Mouse (Mus musculus): ENCODE measurements around the gene Aspm. TPM values are rescaled to one million over a fixed set of nuclear protein-coding genes. Genes with fewer than 3 reads are reported as not detected.
"Not testable (repeated sequence)": the region's sequence is repeated elsewhere in the genome, so short reads cannot be mapped to it uniquely, and the experiment has no call there.

Gene Aspm
- under 1 TPM; 0.37 to 0.55 (median 0.47) TPM for total RNA-seq (2022)

DNA sequence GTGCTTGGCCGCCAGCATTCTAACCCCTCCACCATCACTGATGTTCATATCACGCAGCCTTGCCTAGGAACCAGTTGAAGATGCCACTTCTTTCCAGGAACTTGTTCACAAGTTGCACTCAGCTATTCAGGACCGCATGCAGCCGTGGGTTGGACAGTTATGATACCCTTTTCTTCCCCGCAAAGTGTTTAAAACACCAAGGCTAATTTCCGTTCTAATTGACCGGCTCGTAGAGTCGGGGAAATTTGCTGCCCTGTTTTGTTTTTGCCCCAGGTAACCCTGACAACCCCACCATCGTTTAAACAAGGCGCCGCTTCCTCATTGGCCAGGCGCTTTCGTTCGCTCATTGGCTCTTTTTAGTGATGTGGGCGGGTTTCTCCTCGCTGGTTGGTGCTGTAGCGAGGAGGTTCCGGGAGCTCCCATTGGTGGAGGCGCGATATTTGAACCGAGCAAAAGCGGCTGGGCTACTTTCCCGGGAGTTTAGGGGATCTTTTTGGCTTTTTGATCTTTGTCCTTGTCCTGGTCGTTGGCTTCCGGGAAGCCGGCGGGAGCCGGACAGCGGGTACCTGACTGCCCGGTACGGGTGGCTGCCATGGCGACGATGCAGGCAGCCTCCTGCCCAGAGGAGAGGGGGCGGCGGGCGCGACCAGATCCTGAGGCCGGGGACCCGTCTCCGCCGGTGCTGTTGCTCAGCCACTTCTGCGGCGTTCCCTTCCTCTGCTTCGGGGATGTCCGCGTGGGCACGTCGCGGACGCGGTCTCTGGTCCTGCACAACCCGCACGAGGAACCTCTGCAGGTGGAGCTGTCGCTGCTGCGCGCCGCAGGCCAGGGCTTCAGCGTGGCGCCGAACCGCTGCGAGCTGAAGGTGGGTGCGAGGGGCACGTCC is at the start of gene Aspm:
Gene Aspm (plus strand): TSS at position 433 of the 886 bp plus-strand sequence.
- DNase-seq (ENCODE audit: low spot score in 2 of 2) = peak; percentile 69 to 87

DNA sequence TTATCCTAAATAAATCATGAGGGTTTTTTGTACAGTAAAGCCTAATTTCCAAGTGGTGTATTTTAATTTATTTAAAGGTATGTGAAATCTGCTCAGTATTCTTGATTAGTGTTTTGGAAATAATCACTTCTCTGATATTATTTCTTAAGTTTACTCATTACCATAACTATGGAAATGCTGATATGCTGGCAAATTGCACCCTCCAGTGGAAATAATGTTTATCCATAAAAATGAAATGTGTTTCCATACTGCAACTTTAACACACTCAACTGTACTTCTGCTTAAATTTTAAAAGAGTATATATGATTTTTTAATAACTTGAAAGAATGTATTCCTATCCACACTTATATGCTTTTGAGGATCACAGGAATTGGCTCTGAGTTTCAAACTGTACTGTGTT is 48.8 kb upstream of the Aspm start:
- no peak for DNase-seq (ENCODE audit: low spot score in 2 of 2)

- DNase-seq (ENCODE audit: low spot score in 2 of 2) = no peak
Measured at GRCm38 (mm10) chr1:139407701-139408100, 46.9 kb upstream of the Aspm start.

DNA sequence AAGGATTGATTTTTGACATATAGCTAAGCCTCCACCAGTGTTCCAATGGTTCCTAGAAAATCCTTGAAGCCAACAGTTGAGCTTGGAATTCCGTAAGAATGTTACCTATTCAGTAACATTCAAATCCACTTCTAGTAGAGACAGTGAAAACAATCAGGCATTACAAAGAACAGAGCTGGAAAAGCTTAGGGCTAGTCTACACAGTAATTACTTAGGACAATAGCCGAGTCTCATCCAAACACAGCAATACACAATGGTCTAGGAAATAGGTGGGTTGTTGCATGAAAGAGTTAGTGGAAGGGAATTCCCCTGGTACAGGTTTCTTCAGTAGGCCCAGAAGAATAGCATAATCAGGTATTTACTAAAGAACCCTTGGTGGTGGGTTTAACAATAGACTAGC is 42.2 kb upstream of the Aspm start:
- not testable (repeated sequence) for DNase-seq (ENCODE audit: low spot score in 2 of 2)

- no peak for DNase-seq (ENCODE audit: low spot score in 2 of 2)
Measured at GRCm38 (mm10) chr1:139413465-139413864, 41.1 kb upstream of the Aspm start.

DNA sequence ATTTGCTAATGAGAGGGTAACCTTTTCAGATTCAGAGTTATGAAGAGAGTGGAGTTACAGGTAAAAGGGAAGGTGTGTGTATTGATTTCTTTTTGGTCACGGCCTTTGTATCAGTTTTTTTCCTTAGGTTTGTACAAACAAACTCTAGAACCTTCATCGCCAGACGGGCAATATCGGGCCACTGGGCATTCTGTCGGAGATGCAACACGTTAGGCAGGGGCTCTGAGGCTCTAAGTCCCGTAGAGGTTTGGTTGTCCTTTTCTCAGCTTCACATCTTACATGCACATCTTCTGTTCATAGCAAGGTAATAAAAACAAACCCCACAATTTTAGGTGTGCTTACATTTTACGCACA is 33.1 kb upstream of the Aspm start:
- no peak for DNase-seq (ENCODE audit: low spot score in 2 of 2)

GRCm38 (mm10) chr1:139421875-139422791 is 32.4 kb upstream of the Aspm start, which contains the start of gene Zbtb41:
Gene Zbtb41, plus strand, starts transcription at chr1:139422288.
- DNase-seq (ENCODE audit: low spot score in 2 of 2) = peak; percentile 82 to 83

DNA sequence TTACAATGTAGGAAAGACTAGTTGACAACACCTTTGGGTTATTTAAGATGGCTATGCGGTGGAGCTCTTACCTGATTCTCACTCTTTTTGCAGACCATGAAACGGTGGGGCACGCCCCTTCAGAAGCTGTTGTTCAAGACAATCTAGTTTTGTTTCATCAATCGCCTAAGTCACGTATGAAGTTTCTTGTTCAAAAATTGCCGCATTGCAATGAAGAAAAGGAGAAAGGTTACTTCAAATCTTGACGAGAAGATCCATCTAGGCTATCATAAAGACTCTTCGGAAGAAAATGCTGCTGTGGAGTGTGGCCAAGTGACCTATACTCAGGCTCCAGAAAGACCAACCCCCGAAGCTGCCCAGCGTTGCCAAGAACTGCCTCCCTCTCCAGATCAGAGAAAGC is 31.6 kb upstream of the Aspm start:
- no peak for DNase-seq (ENCODE audit: low spot score in 2 of 2)

DNA sequence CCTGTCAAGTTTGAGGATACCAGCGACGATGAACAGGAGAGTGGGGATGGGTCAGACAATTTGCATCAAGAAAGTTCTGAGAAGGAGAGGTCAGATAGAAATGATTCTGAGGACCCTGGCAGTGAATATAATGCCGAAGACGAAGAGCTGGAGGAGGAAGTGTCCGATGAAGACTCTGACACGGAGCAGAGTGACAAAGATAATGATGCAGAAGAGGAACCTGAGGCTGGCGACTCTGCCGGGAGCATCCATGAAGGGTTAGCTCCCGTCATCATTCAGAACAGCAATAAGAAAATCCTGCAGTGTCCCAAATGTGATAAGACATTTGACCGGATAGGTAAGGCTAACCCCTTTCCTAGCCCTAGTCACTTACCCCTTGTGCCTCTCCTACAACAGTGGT is 30.6 kb upstream of the Aspm start:
- no peak for DNase-seq (ENCODE audit: low spot score in 2 of 2)

- DNase-seq (ENCODE audit: low spot score in 2 of 2) = no peak
Measured at GRCm38 (mm10) chr1:139425006-139425405, 29.6 kb upstream of the Aspm start.

GRCm38 (mm10) chr1:139438373-139438772 is 16.2 kb upstream of the Aspm start:
- no peak for DNase-seq (ENCODE audit: low spot score in 2 of 2)

GRCm38 (mm10) chr1:139443103-139443502 is 11.5 kb upstream of the Aspm start:
- DNase-seq (ENCODE audit: low spot score in 2 of 2) = not testable (repeated sequence)

GRCm38 (mm10) chr1:139455226-139455869 is 776 bp downstream of the Aspm start:
- no peak for DNase-seq (ENCODE audit: low spot score in 2 of 2)

DNA sequence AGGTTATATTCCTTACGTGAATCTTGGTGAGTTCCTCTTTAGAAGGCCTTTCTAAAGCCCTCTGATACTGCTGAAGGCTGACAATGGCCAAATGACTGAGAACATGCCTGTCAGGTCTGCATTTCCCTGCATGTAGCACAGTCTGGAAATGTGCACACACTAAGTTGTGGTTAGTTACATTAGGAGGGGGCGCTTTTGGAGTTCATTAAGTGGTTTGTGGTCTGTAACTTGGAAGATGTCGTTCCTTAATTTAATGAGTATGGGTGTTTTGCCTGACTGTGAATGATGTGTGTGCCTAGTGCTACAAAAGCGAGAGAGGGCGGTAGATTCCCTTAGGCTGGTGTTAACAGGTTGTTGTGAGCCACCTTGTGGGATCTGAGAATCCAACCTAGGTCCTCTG is 6.2 kb downstream of the Aspm start:
- no peak for DNase-seq (ENCODE audit: low spot score in 2 of 2)

DNA sequence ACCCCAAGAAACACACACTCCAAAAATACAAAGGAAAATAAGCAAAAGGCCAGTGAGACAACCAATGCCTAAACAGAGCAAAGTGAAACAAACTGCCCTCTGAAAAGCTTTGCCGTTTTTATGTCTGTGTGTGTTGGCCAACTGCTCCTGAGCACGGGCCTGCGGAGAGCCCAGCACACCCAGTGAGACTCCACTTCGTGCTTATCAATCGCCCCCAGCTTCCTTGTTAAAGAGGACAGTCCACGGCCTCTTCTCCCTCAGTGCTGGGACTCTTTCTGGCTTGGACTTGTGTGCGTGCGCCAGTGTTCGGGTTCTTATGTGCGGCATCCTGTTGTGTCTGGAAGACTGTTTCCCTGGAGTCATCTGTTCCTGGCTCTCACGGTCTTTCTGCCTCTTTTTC is 11.4 kb downstream of the Aspm start:
- DNase-seq (ENCODE audit: low spot score in 2 of 2) = no peak

- DNase-seq (ENCODE audit: low spot score in 2 of 2) = no peak
Measured at GRCm38 (mm10) chr1:139478898-139479297, 24.3 kb downstream of the Aspm start.

GRCm38 (mm10) chr1:139480246-139480645 is 25.7 kb downstream of the Aspm start:
- DNase-seq (ENCODE audit: low spot score in 2 of 2) = no peak

DNA sequence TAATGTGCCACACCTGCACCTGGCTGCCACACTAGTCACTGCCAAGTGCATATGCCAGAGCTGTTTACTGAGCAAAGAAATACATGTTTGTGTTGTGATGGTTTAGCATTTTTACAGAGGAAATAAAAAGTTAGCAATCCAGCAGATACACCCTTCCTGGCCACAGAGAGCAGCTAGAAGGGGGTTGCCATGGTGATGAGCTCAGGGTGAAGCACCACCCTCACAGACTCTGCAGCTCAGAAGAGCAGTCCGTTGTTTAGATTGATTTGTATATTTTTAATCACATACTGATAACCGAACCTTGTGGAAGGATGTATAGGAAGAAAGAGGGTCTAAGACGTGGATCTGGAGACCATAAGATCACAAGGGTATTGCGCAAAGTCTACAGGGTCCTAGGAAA is 26.6 kb downstream of the Aspm start:
- DNase-seq (ENCODE audit: low spot score in 2 of 2) = no peak

DNA sequence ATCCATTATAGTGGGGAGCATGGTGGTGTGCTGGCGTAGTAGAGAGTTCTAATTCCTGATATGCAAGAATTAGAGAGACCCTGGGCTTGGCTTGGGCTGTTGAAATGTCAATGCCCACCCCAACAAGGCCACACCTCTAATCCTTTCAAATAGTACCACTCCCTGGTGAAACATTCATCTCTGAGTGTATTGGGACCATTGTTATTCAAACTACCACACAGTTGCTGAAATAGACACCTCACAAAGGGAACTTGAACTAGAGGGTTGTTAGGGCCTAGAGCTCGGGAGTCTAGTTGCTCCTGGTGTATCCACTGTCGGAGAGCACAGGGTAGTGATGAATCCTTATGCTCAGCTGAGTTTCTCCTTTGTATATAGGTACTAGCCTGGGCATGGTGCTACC is 40.1 kb downstream of the Aspm start:
- no peak for DNase-seq (ENCODE audit: low spot score in 2 of 2)

DNA sequence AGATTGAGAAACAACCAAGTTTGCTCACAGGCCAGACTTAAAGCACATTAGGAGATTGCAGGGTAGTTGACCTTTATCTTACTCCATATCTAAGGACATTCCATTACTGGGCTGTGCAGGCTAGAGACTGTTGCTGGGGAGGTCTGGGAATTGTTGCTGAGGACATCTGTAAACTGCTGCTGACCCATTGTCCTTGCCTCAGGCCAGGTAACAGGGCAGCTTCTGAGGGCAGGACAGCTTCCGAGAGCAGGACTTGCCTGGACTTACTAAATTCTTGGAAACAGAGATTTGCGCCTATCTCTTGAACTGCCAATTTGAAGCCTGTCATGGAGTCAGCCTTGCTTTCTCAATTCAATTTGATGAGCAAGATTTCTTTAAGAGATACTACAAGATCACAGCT is 40.8 kb downstream of the Aspm start:
- no peak for DNase-seq (ENCODE audit: low spot score in 2 of 2)

- no peak for DNase-seq (ENCODE audit: low spot score in 2 of 2)
Measured at GRCm38 (mm10) chr1:139496212-139496611, 41.6 kb downstream of the Aspm start.

DNA sequence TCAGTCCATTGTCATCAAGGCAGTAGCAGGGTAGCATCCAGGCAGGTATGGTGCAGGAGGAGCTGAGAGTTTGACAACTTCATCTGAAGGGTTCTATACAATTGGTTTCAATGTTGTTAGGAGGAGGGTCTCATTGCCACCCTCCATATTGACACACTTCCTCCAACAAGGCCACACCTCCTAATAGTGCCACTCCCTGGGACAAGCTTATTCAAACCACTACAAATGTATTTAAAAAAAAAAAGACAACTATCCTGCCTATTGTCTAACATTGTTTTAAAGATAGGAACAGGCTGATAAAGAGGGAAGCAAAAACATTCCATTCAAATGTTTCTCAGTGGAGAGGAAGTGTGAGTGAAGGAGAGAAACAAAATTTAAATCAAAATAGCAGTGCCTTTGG is 45.2 kb downstream of the Aspm start:
- DNase-seq (ENCODE audit: low spot score in 2 of 2) = no peak

Measured in left cerebral cortex, adult 8-10 months (tissue).